Mouse (Mus musculus): ENCODE measurements around the gene Dstn.

GRCm38 (mm10) chr2:143963318-143963717 is 48.2 kb downstream of the Dstn start:
- TF ChIP-seq POLR2A (IDR thresholded peaks at IDR 0.05; ENCODE audit: extremely low read depth, insufficient read depth, low read length) (no peak), CTCF (IDR thresholded peaks at IDR 0.05; ENCODE audit: low read depth, low read length) (no peak)
